Mouse (Mus musculus) adrenal gland, adult 8-10 months (tissue): ENCODE measurements around the gene Wdr38. TPM values are rescaled to one million over a fixed set of nuclear protein-coding genes. Genes with fewer than 3 reads are reported as not detected.
A peak's percentile ranks its signal among the peaks of the same experiment; 100 is the strongest.

Experiments
- DNase-seq: peaks from one replicate; pipeline ENCODE4 v3.0.0; 2022
- total RNA-seq, 4 experiments: library from RNA; stranded (reverse); gene quantifications; 2 replicates each; pipeline ENCODE4 v1.2.4; 2022

The Wdr38 gene
- 1 to 10 TPM in 1 of 4 experiments, under 1 TPM in 3; 0.38 to 1.3 (median 0.64) TPM for total RNA-seq

GRCm38 (mm10) chr2:38997386-38998374, at the start of gene Wdr38:
TSS of gene Wdr38 (plus strand) at chr2:38997476.
- peak; percentile 88 for DNase-seq

DNA sequence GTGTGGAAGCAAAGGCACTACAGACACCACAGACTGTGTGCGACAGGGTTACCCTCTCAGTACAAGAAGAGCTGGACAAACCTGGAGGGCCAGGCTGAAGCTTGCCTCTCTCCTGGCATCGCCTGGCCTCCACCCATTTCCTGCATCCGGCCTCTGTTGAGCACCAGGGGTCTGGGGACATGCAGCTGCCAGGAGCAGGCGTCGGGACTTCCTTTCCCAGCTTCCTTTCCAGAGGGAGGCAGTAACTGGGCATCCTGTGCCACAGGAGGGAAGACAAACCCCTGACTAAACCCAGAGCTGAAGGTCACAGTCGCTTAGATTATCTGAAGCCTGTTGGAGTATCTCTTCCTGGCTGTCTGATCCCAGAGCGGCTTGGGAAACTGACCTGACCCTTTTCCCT, 49.7 kb upstream of the Wdr38 start:
- no peak for DNase-seq

GRCm38 (mm10) chr2:38950281-38950719, 47.0 kb upstream of the Wdr38 start:
- DNase-seq = peak; percentile 96

- DNase-seq = peak; percentile 89
Measured at GRCm38 (mm10) chr2:38953152-38953883, 44.0 kb upstream of the Wdr38 start.

DNA sequence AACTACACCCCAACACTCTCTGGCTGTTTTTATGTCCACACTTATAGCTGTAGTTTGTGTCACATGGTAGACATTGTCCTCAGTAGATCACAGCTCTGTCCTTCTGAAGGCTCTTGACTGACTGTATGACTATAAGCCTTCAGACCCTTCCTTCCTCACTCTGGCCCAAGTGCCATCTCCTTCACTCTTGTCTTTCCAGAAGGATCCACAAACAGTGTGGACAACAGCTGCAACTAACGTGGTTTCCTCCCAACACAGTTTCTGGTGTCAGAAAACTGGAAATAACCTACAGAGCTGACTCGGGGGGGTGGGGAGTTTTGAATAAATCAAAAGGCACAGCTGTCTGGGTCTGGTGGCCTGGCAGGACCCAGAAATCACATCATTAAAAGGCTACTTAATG, 41.2 kb upstream of the Wdr38 start:
- no peak for DNase-seq

- DNase-seq = no peak
Measured at GRCm38 (mm10) chr2:38957671-38958223, 39.5 kb upstream of the Wdr38 start.

DNA sequence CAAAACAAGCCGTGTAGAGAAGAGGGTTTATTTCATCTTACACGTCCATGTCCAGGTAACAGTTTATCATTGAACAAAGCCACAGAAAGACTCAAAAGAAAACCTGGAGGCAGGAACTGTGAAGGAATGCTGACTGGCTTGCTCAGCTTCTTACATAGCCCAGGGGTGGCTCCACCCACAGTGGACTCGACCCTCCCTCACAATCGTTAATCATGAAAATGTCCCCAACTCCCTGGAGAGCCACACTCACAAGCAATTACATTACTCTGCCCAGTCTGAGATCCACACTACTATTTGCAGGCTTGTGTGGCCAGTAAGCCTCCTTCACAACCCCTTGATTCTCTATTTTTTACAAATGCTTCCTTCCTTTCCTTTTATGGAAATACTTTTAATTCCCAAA, 33.1 kb upstream of the Wdr38 start:
- DNase-seq = no peak

DNA sequence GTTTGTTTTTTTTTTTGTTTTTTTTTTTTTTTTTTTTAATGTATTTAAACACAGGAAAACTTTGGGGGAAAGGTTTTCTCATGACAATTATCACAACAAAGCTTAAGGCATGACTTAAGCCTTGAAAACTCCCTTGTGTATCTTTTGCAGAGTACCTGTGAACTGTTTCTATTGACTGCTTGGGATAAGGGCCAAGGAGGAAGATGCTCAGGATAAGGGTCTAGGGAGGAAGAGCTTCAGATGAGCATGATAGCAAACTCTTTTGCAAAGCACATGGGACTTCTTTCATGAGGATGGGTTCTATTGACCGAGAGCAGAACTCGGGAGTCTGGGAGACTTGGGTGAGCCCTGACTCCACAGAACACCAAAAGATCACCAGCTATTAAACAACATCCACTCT, 27.6 kb upstream of the Wdr38 start:
- DNase-seq = no peak

DNA sequence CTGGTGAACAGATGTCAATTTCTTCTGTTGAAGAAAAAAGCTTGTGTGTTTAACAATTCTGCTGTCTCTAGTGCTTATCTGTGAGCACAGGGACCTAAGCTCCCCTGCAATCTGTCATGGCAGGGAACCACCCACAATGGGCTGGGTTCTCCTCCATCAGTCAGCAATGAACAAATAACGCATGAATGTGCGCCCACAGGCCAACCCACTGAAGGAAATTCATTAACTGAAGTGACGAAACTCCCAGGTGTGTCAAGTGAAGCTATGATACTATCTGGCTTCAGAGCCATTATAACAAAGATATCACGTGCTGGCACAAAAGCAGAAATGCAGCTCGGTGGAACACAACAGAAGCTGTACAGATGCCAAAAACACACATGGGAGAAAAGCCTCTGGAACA, 27.2 kb upstream of the Wdr38 start:
- no peak for DNase-seq

GRCm38 (mm10) chr2:38973223-38973622, 24.1 kb upstream of the Wdr38 start:
- DNase-seq = no peak

DNA sequence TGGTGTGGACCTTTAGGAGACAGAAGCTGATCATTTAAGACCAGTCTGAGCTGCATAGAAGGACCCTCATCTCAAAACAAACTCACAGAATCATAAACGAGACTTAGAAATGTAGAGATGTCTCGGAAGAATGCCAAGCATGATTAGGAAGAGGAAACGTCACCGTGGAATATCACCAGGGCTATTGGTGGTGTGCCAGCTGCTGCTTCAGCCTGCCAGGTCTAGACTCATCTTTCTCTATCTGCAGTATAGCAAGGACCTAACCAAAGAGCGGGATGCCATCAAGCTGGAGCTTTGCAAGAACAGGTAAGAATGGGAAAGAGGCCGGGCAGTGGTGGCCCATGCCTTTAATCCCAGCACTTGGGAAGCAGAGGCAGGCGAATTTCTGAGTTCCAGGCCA, 23.6 kb upstream of the Wdr38 start:
- DNase-seq = no peak

- DNase-seq = no peak
Measured at GRCm38 (mm10) chr2:38974171-38974570, 23.1 kb upstream of the Wdr38 start.

- no peak for DNase-seq
Measured at GRCm38 (mm10) chr2:38975181-38975580, 22.1 kb upstream of the Wdr38 start.

DNA sequence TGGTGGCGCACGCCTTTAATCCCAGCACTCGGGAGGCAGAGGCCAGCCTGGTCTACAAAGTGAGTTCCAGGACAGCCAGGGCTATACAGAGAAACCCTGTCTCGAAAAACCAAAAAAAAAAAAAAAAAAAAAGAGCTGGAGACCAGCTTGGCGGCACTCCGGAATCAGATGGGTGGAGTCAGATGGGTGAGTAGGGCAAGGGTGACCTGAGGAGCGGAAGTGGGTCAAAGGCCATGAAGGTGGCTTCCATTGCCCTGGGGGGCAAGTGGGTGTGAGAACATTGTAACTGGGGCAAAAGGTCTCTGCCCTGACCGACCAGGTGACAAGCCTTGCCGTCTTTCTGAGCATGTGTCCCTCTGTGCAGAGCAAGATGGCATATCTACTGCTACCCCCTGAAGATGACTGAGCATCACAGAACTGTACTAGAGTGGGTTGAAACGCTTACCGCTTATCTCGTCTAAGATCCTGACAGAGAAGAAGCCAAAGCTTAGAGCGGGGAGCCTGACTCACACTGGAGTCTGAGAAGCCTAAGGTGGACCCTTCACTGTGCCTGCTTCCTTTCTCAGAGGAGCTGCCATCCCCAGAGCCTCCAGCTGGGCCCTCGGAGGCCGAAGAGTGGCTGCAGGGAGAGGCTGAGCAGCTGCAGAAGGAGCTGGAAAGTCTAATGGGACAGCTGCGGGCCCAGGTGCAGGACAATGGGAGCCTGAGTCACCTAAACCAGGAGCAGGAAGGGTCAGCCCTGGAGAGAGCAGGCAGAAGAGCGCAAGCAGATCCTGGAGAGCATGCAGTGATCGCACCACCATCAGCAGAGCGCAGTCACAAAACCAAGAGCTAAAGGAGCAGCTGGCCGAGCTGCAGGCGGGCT, 21.1 kb upstream of the Wdr38 start:
- DNase-seq = no peak

- DNase-seq = no peak
Measured at GRCm38 (mm10) chr2:38977837-38978236, 19.4 kb upstream of the Wdr38 start.

- no peak for DNase-seq
Measured at GRCm38 (mm10) chr2:38983456-38983855, 13.8 kb upstream of the Wdr38 start.

GRCm38 (mm10) chr2:38986580-38986979, 10.7 kb upstream of the Wdr38 start:
- no peak for DNase-seq

DNA sequence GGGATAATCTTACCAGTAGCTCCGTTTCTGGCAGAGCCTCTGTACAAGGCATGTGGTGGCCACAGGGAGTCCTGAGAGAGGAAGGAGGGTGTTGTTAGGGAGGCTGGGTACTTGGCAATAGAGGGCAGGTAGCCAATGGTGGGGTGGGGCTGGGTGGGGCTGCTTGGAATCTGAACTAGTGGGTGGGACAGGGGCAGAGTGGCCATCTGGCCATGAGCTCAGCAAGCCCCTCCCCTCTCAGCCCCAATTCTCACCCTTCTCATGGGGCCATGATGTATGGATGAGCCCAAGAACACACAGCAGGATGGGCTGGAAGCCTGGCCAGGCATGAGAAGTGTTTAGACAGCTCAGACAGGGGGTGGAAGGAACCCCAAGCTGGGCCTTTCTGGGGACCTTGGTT, 9.9 kb upstream of the Wdr38 start:
- no peak for DNase-seq

GRCm38 (mm10) chr2:38987803-38988510, 9.3 kb upstream of the Wdr38 start:
- no peak for DNase-seq

DNA sequence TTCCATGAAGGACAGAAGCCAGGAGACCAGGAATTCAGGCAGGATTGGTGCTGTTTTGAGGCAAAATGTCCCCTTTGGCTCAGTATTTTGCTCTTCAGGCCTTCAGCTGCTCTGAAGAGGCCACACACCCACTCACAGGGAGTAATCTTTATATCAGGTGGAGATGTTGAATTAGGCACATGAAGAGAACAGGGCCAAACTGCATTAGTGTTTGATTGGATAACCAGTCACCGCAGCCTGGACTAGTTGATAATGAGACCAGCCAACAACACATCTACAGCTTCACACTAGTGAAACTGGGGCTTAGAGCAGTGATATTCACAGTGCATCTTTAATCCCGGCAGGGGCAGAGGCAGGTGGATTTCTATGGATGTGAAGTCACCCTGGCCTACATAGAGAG, 8.3 kb upstream of the Wdr38 start:
- no peak for DNase-seq

DNA sequence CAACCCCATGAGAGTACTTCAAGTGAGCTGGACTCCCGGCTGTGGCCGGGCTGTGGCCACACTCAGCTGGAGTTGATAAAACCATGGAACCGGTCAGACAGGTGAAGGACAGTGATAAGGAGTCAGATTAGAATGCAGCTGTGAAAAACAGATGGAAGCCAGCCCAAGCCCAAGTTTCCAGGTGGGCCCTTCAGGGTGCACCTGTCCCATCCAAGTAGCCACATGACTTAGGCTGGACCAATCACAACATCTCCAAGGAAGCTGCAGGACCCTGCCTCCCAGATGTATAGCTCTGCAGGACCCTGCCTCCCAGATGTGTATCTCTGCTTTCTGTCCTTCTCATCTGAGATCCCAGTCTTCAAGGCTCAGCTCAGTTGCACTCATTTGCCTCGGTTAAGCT, 5.3 kb upstream of the Wdr38 start:
- no peak for DNase-seq

- no peak for DNase-seq
Measured at GRCm38 (mm10) chr2:38992452-38992851, 4.8 kb upstream of the Wdr38 start.
